14 mouse cellular contexts compared by ENCODE assay signal in the genomic region with DNA sequence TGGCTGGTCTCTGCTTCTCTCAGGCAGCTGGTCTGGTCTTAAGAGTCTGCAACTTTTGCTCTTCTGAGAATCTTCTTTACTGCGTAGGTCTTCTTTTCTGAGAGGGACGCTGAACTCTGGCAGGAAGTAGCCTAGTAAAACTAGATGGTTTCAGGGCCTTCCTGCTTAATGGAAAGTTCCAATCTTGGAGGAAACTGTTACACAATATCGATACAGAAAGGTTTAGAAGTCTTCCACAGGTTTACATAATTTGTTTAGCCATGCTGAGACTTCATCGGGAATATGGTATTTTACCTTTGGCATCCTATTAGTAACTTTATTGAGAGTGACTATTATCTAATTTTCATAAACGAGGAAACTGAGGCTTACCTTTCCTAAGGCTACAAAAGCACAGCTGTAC.
"Had no signal": no experiment of that assay in that cellular context is flagged by ENCODE, and none has a peak within 500 bp of the region (broad histone marks: within the 10 kb centered on the region; RNA-seq: fewer than 3 reads in every experiment).

No protein-coding gene starts in this region.

- H3K9me3 ChIP-seq: liver, embryonic 13.5 days; neural tube, embryonic 13.5 days had no signal

- H3K36me3 ChIP-seq: liver, embryonic 13.5 days; neural tube, embryonic 13.5 days had no signal

- H3K27ac ChIP-seq: kidney, postnatal 0 days had no signal

- H3K4me3 ChIP-seq: layer of hippocampus, adult 2 months had no signal

- DNase-seq: kidney, adult 2 months; kidney, postnatal 25 days; layer of hippocampus, adult 9-11 months; liver, embryonic 13.5 days; lung, adult 18-20 months; lung, postnatal 14 days; lung, postnatal 4 days; midbrain, embryonic 14.5 days; retina, postnatal 1 day; thymus, postnatal 25 days had no signal

- ATAC-seq: intestine, postnatal 0 days had no signal

- H3K27me3 ChIP-seq: neural tube, embryonic 13.5 days had no signal

- H3K9ac ChIP-seq: liver, embryonic 13.5 days had no signal
